Mouse (Mus musculus): ENCODE data around the gene Tmco4.
"Not testable (repeated sequence)": the region's sequence is repeated elsewhere in the genome, so short reads cannot be mapped to it uniquely, and the experiment has no call there.

Tmco4 gene

GRCm38 (mm10) chr4:138974540-138974939, 1.9 kb downstream of the Tmco4 start:
- not testable (repeated sequence) for DNase-seq

GRCm38 (mm10) chr4:138975194-138975593, 2.5 kb downstream of the Tmco4 start:
- DNase-seq = no peak

GRCm38 (mm10) chr4:138976046-138976445, 3.4 kb downstream of the Tmco4 start:
- DNase-seq = no peak

GRCm38 (mm10) chr4:138980021-138980420, 7.3 kb downstream of the Tmco4 start:
- no peak for DNase-seq

- no peak for DNase-seq
Observed at GRCm38 (mm10) chr4:138980771-138981420, 8.2 kb downstream of the Tmco4 start.

GRCm38 (mm10) chr4:138983422-138983821, 10.7 kb downstream of the Tmco4 start:
- no peak for DNase-seq

- DNase-seq = no peak
Observed at GRCm38 (mm10) chr4:138984744-138985143, 12.1 kb downstream of the Tmco4 start.

GRCm38 (mm10) chr4:138986280-138986679, 13.6 kb downstream of the Tmco4 start:
- DNase-seq = no peak

- DNase-seq = no peak
Observed at GRCm38 (mm10) chr4:138994389-138994788, 21.7 kb downstream of the Tmco4 start.

- DNase-seq = no peak
Observed at GRCm38 (mm10) chr4:138996410-138996809, 23.7 kb downstream of the Tmco4 start.

GRCm38 (mm10) chr4:138997121-138997520, 24.4 kb downstream of the Tmco4 start:
- DNase-seq = no peak

- DNase-seq = peak; percentile 22
Observed at GRCm38 (mm10) chr4:138998611-138999010, 25.9 kb downstream of the Tmco4 start.

GRCm38 (mm10) chr4:139001026-139001425, 28.3 kb downstream of the Tmco4 start:
- DNase-seq = no peak

GRCm38 (mm10) chr4:139001433-139001832, 28.7 kb downstream of the Tmco4 start:
- no peak for DNase-seq

GRCm38 (mm10) chr4:139004067-139004466, 31.4 kb downstream of the Tmco4 start:
- DNase-seq = no peak

- DNase-seq = no peak
Observed at GRCm38 (mm10) chr4:139005214-139005613, 32.5 kb downstream of the Tmco4 start.

- DNase-seq = no peak
Observed at GRCm38 (mm10) chr4:139007353-139007752, 34.7 kb downstream of the Tmco4 start.

- DNase-seq = no peak
Observed at GRCm38 (mm10) chr4:139007981-139008536, 35.4 kb downstream of the Tmco4 start.

- DNase-seq = no peak
Observed at GRCm38 (mm10) chr4:139011201-139011702, 38.6 kb downstream of the Tmco4 start.

GRCm38 (mm10) chr4:139013281-139013680, 40.6 kb downstream of the Tmco4 start:
- DNase-seq = no peak

GRCm38 (mm10) chr4:139014793-139015192, 42.1 kb downstream of the Tmco4 start:
- DNase-seq = no peak

- DNase-seq = no peak
Observed at GRCm38 (mm10) chr4:139018388-139018787, 45.7 kb downstream of the Tmco4 start.

GRCm38 (mm10) chr4:139018976-139019375, 46.3 kb downstream of the Tmco4 start:
- DNase-seq = no peak

- DNase-seq = no peak
Observed at GRCm38 (mm10) chr4:139019413-139019812, 46.7 kb downstream of the Tmco4 start.

- DNase-seq = no peak
Observed at GRCm38 (mm10) chr4:139020385-139020784, 47.7 kb downstream of the Tmco4 start.
